ENCODE assay signal across 19 mouse cellular contexts in genomic region chr9:61427901-61428300, GRCm38 (mm10).
"Had no signal": no experiment of that assay in that cellular context is flagged by ENCODE, and none has a peak within 500 bp of the region (broad histone marks: within the 10 kb centered on the region; RNA-seq: fewer than 3 reads in every experiment).

No protein-coding gene starts in this region.

- H3K4me1 ChIP-seq: limb, embryonic 12.5 days; limb, embryonic 15.5 days; midbrain, embryonic 12.5 days; midbrain, embryonic 15.5 days; neural tube, embryonic 13.5 days; stomach, embryonic 15.5 days had no signal

- DNase-seq: kidney, adult 9 months; kidney, postnatal 14 days; kidney, postnatal 4 days; left cerebral cortex, postnatal 4 days; liver, postnatal 0 days; lung, embryonic 14.5 days; retina, postnatal 1 day; right cerebral cortex, postnatal 4 days; spleen, adult 18-20 months; thymus, postnatal 25 days had no signal

- H3K9me3 ChIP-seq: limb, embryonic 12.5 days; limb, embryonic 15.5 days; midbrain, embryonic 12.5 days; midbrain, embryonic 15.5 days; neural tube, embryonic 13.5 days; stomach, embryonic 15.5 days had no signal

- H3K27ac ChIP-seq: limb, embryonic 12.5 days; limb, embryonic 15.5 days; liver, embryonic 14.5 days; macrophage; midbrain, embryonic 12.5 days; midbrain, embryonic 15.5 days; neural tube, embryonic 13.5 days; stomach, embryonic 15.5 days had no signal

- H3K27me3 ChIP-seq: limb, embryonic 15.5 days; stomach, embryonic 15.5 days had no signal

- H3K36me3 ChIP-seq: limb, embryonic 12.5 days; limb, embryonic 15.5 days; midbrain, embryonic 12.5 days; midbrain, embryonic 15.5 days; neural tube, embryonic 13.5 days; stomach, embryonic 15.5 days had no signal

- H3K4me3 ChIP-seq: limb, embryonic 12.5 days; limb, embryonic 15.5 days; midbrain, embryonic 12.5 days; midbrain, embryonic 15.5 days; myocyte; neural tube, embryonic 13.5 days; stomach, embryonic 15.5 days had no signal
